Mouse (Mus musculus) lung, embryonic 16.5 days (tissue): ENCODE data around the gene Lrrc31. TPM values are rescaled to one million over a fixed set of nuclear protein-coding genes. Genes with fewer than 3 reads are reported as not detected.
"Not testable (repeated sequence)": the region's sequence is repeated elsewhere in the genome, so short reads cannot be mapped to it uniquely, and the experiment has no call there.

ENCODE experiments used
- ATAC-seq: fragments of 200-750 bp; cut with Nextera tagmentation; 2 replicates; pipeline ENCODE4 v1.8.0; 2017; ENCODE audit warnings: low read depth, mild to moderate bottlenecking, moderate library complexity
- H3K27ac ChIP-seq: fragments of 300-500 bp; sonication (generic); 2 replicates; pipeline ENCODE4 v1.5.1; 2014; ENCODE audit warnings: mild to moderate bottlenecking, control low read depth, low read length
- H3K27me3 ChIP-seq: fragments of 300-500 bp; sonication (generic); 2 replicates; pipeline ENCODE4 v1.6.1; 2014; ENCODE audit warnings: low read depth, low read length, mixed read lengths; ENCODE audit not compliant: control insufficient read depth, insufficient read depth
- H3K36me3 ChIP-seq: fragments of 300-500 bp; sonication (generic); 2 replicates; pipeline ENCODE4 v1.6.1; 2014; ENCODE audit warnings: low read length; ENCODE audit not compliant: control insufficient read depth, insufficient read depth
- H3K4me1 ChIP-seq: fragments of 300-500 bp; sonication (generic); replicated peaks from 2 replicates; pipeline ENCODE4 v1.6.1; 2014; ENCODE audit warnings: low read length, mixed read lengths; ENCODE audit not compliant: control insufficient read depth, insufficient read depth
- H3K4me2 ChIP-seq: fragments of 300-500 bp; sonication (generic); 2 replicates; pipeline ENCODE4 v1.6.1; 2014; ENCODE audit warnings: low read depth, low read length, control low read depth
- H3K4me3 ChIP-seq: fragments of 300-500 bp; sonication (generic); 2 replicates; pipeline ENCODE4 v1.5.1; 2014; ENCODE audit warnings: mild to moderate bottlenecking, low read length, control low read depth
- H3K9ac ChIP-seq: fragments of 300-500 bp; sonication (generic); 2 replicates; pipeline ENCODE4 v1.6.1; 2014; ENCODE audit warnings: low read length, control low read depth
- H3K9me3 ChIP-seq: fragments of 300-500 bp; sonication (generic); 2 replicates; pipeline ENCODE4 v1.6.1; 2016; ENCODE audit warnings: low read length; ENCODE audit not compliant: control insufficient read depth
- WGBS: fragments of 180-500 bp; shearing (Covaris S2); extraction: QIAGEN DNeasy Blood & Tissue Kit; methylation state at CpG from one replicate; pipeline ENCODE4 v1.1.7; 2014; 5-methylcytosine and 5-hydroxymethylcytosine counted together
- polyA plus RNA-seq: library from polyadenylated mRNA; unstranded; fragments of >200 nt; fragmentation: Nextera tagmentation; extraction: Ambion mirVana; gene quantifications from 2 replicates; pipeline ENCODE4 v1.2.1, GENCODE M21; 2015

Gene Lrrc31
- polyA plus RNA-seq: 0.49 and 0.55 TPM in 2 replicates

- not testable (repeated sequence) for H3K4me1 ChIP-seq, ATAC-seq, H3K4me3 ChIP-seq, H3K36me3 ChIP-seq, H3K27me3 ChIP-seq, H3K4me2 ChIP-seq, H3K9ac ChIP-seq, H3K9me3 ChIP-seq, H3K27ac ChIP-seq
- 77% methylated on average over 6 of the region's 6 CpGs for WGBS
These were observed at the start of gene Lrrc31 for GRCm38 (mm10) chr3:30699711-30700505. TSS of gene Lrrc31 (minus strand) at chr3:30699843.

DNA sequence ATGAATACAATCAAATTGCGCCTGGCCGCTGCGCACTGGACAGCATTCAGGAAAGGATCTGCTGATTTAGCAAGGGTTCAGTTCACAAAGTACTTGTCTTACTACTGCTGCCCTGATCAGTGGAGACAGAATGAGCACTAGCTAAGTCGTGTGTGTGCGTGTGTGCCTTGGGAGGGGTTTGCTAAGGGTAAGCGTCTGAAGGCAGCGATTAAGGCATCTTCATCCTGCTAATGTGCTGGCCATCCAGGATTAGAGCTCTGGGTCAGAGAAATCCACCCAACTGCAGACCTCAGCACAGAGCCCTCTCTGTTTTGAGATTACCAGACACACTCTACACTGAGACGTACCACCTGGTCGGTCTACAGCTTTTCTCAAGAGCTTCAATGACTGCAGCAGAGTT is 48.7 kb upstream of the Lrrc31 start:
- H3K4me3 ChIP-seq: no peak overlapping the region
- H3K9ac ChIP-seq: no peak overlapping the region
- 74% methylated on average over 9 of the region's 9 CpGs for WGBS
- H3K4me2 ChIP-seq: no peak overlapping the region
- ATAC-seq: peak; percentile 36; the same call in 1 of the 2 replicates
- no peaks in the 10 kb centered on the region for H3K9me3 ChIP-seq
- no peaks in the 10 kb centered on the region for H3K27me3 ChIP-seq
- H3K27ac ChIP-seq: no peak overlapping the region
- no peaks in the 10 kb centered on the region for H3K4me1 ChIP-seq
- H3K36me3 ChIP-seq: no peaks in the 10 kb centered on the region

- H3K9me3 ChIP-seq: no peaks in the 10 kb centered on the region
- 73% methylated on average over 7 of the region's 7 CpGs for WGBS
- no peaks in the 10 kb centered on the region for H3K4me1 ChIP-seq
- no peak within 1 kb of the TSS for H3K4me3 ChIP-seq
- no peak for ATAC-seq
- no peaks in the 10 kb centered on the region for H3K36me3 ChIP-seq
- H3K4me2 ChIP-seq: no peak within 1 kb of the TSS
- H3K27ac ChIP-seq: no peak within 1 kb of the TSS
- no peak within 1 kb of the TSS for H3K9ac ChIP-seq
- H3K27me3 ChIP-seq: no peaks in the 10 kb centered on the region
These were observed 46.4 kb upstream of the Lrrc31 start, which contains the start of gene Samd7 for GRCm38 (mm10) chr3:30746006-30746405. TSS of gene Samd7 (plus strand) at chr3:30746293.

DNA sequence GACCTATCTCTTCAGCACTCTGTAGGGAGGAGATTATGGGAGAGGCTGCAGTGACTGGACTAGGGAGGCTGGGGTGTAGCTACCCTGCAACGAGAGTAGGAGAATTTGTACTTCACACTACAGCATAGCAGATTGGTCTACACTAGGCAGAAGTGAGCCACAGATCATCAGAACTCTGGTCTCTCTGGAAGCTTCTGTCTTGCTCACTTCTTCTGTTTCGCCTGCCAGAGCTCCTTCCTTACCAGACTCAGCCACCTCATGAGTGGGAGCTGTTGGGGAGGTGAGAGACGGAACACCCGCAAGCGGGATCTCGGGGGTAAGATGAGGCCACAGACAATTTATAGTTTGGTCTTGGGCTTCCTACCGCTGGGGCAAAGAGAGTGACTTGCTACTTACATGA is 43.2 kb upstream of the Lrrc31 start:
- H3K4me3 ChIP-seq: no peak overlapping the region
- H3K4me1 ChIP-seq: no peaks in the 10 kb centered on the region
- no peaks in the 10 kb centered on the region for H3K36me3 ChIP-seq
- H3K27me3 ChIP-seq: no peaks in the 10 kb centered on the region
- ATAC-seq: no peak
- H3K9ac ChIP-seq: no peak overlapping the region
- 86% methylated on average over 7 of the region's 7 CpGs for WGBS
- H3K27ac ChIP-seq: no peak overlapping the region
- H3K4me2 ChIP-seq: no peak overlapping the region
- no peaks in the 10 kb centered on the region for H3K9me3 ChIP-seq

DNA sequence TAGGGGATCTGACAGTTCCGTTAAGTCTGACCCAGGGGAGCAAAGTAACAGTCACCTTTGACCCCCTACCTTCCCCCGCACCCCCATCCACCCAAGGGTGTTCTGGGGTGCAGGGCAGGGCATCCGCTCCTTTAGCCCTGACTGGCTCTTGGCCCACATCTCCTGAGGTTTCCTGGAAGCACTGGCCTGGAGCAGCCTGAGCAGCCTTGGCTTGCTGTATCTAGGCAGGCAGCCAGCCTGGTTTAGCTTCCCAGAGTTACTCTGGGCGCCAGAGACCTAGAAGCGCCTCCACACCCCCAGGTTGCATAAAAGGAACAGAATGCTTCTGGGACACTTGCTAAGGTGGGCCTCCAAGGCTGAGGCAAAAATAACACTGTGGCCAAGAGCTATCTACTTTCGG is 41.7 kb upstream of the Lrrc31 start:
- ATAC-seq: no peak
- no peak overlapping the region for H3K4me3 ChIP-seq
- H3K4me2 ChIP-seq: no peak overlapping the region
- H3K9ac ChIP-seq: no peak overlapping the region
- H3K27me3 ChIP-seq: no peaks in the 10 kb centered on the region
- no peak overlapping the region for H3K27ac ChIP-seq
- no peaks in the 10 kb centered on the region for H3K4me1 ChIP-seq
- 72% methylated on average over 6 of the region's 6 CpGs for WGBS
- no peaks in the 10 kb centered on the region for H3K9me3 ChIP-seq
- no peaks in the 10 kb centered on the region for H3K36me3 ChIP-seq

DNA sequence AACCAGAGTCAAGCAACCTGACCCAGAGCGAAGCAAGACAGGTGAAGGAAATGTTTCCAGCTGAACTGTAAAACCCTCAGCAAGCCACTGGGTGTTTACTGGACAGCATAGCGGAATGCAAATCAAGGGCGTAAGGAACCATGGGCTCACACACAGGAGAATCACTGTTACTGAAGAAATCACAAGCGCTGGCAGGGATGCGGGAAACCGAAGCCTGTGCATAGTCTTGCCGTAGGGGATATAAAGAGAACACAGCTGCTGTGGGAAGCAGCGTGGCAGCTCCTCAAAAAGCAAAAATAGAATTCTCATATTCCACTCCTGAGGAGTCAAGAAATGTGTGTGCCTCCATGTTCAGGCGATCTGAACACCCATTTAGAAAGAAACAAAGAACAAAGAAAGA is 37.2 kb upstream of the Lrrc31 start:
- ATAC-seq: no peak
- Histone ChIP-seq H3K27ac (no peak overlapping the region), H3K9me3 (no peaks in the 10 kb centered on the region), H3K36me3 (no peaks in the 10 kb centered on the region), H3K4me2 (no peak overlapping the region), H3K9ac (no peak overlapping the region), H3K4me1 (no peaks in the 10 kb centered on the region), H3K4me3 (no peak overlapping the region), H3K27me3 (no peaks in the 10 kb centered on the region)
- 79% methylated on average over 9 of the region's 9 CpGs for WGBS

DNA sequence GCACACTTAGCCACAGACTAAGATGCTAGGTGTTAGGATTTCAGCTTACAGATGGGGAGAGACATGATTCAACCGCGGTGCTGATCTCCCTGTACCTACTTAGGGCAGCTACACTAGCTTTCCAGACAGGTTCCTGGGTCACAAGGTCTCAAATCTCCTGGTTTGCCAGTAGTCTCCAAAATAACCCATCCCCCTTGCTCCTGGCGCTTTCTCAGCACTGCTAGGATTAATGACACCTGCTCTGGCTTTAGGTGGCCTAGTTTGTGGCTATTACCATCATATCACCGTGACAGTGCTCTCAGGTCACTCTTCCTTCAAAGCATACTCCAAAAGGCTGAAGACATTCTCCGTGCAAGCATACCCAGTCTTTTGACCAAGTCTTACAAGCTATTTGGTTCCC is 29.4 kb upstream of the Lrrc31 start:
- Histone ChIP-seq H3K4me2 (no peak overlapping the region), H3K27me3 (no peaks in the 10 kb centered on the region), H3K4me1 (no peaks in the 10 kb centered on the region), H3K9me3 (no peaks in the 10 kb centered on the region), H3K4me3 (no peak overlapping the region), H3K9ac (no peak overlapping the region), H3K27ac (no peak overlapping the region), H3K36me3 (no peaks in the 10 kb centered on the region)
- no peak for ATAC-seq
- WGBS: 84% methylated on average over 5 of the region's 5 CpGs

DNA sequence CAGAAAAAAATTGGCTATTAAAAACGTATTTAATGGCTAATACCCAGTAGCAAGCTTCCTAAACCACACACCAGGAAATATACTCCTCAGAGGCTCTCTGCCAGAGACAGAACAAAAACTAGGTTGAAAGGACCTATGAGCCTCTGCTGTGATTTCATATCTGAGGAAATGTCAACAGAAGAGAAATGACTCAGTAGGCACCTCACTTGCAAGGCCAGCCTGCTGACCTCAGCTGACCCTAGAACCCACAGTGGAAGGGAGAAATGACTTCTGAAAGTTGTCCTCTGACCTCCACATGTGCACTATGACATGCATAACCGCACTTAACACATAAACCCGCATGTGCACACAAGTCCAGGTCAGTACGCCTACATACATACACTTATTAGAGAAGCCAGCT is 27.6 kb upstream of the Lrrc31 start:
- H3K27me3 ChIP-seq: no peaks in the 10 kb centered on the region
- no peaks in the 10 kb centered on the region for H3K9me3 ChIP-seq
- no peak for ATAC-seq
- H3K4me1 ChIP-seq: no peaks in the 10 kb centered on the region
- no peak overlapping the region for H3K4me3 ChIP-seq
- no peak overlapping the region for H3K27ac ChIP-seq
- WGBS: 71% methylated on average over 4 of the region's 4 CpGs
- H3K9ac ChIP-seq: no peak overlapping the region
- H3K36me3 ChIP-seq: no peaks in the 10 kb centered on the region
- H3K4me2 ChIP-seq: no peak overlapping the region

GRCm38 (mm10) chr3:30725514-30725913 is 25.9 kb upstream of the Lrrc31 start:
- H3K36me3 ChIP-seq: no peaks in the 10 kb centered on the region
- H3K9me3 ChIP-seq: no peaks in the 10 kb centered on the region
- no peak overlapping the region for H3K27ac ChIP-seq
- WGBS: 72% methylated on average over 7 of the region's 7 CpGs
- ATAC-seq: no peak
- H3K4me2 ChIP-seq: no peak overlapping the region
- H3K4me3 ChIP-seq: no peak overlapping the region
- no peaks in the 10 kb centered on the region for H3K4me1 ChIP-seq
- H3K27me3 ChIP-seq: no peaks in the 10 kb centered on the region
- H3K9ac ChIP-seq: no peak overlapping the region
